Mouse (Mus musculus) liver, embryonic 11.5 days (tissue): ENCODE measurements around the gene 1700029I15Rik. TPM values are rescaled to one million over a fixed set of nuclear protein-coding genes. Genes with fewer than 3 reads are reported as not detected.

Experiments
- ATAC-seq: fragments of 200-750 bp; cut with Nextera tagmentation; replicated peaks from 2 replicates; pipeline ENCODE4 v1.8.0; 2017; ENCODE audit warnings: moderate number of reproducible peaks, mild to moderate bottlenecking, moderate TSS enrichment, moderate library complexity; ENCODE audit not compliant: low FRiP score
- DNase-seq: peaks from one replicate; pipeline ENCODE4 v3.0.0-alpha.2; 2017; ENCODE audit warnings: low spot score
- H3K27ac ChIP-seq: fragments of 300-500 bp; sonication (generic); 2 replicates; pipeline ENCODE4 v1.5.1; 2014; ENCODE audit warnings: mild to moderate bottlenecking, low read depth, low read length, control low read depth
- H3K27me3 ChIP-seq: fragments of 300-500 bp; sonication (generic); replicated peaks from 2 replicates; pipeline ENCODE4 v1.6.1; 2014; ENCODE audit warnings: low read length, mixed read lengths; ENCODE audit not compliant: control insufficient read depth, insufficient read depth
- H3K36me3 ChIP-seq: fragments of 300-500 bp; sonication (generic); 2 replicates; pipeline ENCODE4 v1.6.1; 2014; ENCODE audit warnings: mild to moderate bottlenecking, low read length, moderate library complexity, mixed read lengths; ENCODE audit not compliant: control insufficient read depth, insufficient read depth
- H3K4me1 ChIP-seq: fragments of 300-500 bp; sonication (generic); replicated peaks from 2 replicates; pipeline ENCODE4 v1.6.1; 2014; ENCODE audit warnings: low read length, mixed read lengths; ENCODE audit not compliant: control insufficient read depth, insufficient read depth
- H3K4me2 ChIP-seq: fragments of 300-500 bp; sonication (generic); 2 replicates; pipeline ENCODE4 v1.6.1; 2014; ENCODE audit warnings: mild to moderate bottlenecking, control low read depth, moderate library complexity
- H3K4me3 ChIP-seq: fragments of 300-500 bp; sonication (generic); 2 replicates; pipeline ENCODE4 v1.5.1; 2014; ENCODE audit warnings: low read depth, low read length, control low read depth
- H3K9ac ChIP-seq: fragments of 300-500 bp; sonication (generic); 2 replicates; pipeline ENCODE4 v1.6.1; 2014; ENCODE audit warnings: low read depth, low read length, control low read depth
- H3K9me3 ChIP-seq: fragments of 300-500 bp; sonication (generic); 2 replicates; pipeline ENCODE4 v1.6.1; 2016; ENCODE audit warnings: low read length, inconsistent platforms, mixed read lengths; ENCODE audit not compliant: control insufficient read depth
- WGBS: fragments of 180-500 bp; shearing (Covaris S2); extraction: QIAGEN DNeasy Blood & Tissue Kit; methylation state at CpG from one replicate; pipeline ENCODE4 v1.1.7; 2014; 5-methylcytosine and 5-hydroxymethylcytosine counted together
- polyA plus RNA-seq: library from polyadenylated mRNA; unstranded; fragments of >200 nt; fragmentation: Nextera tagmentation; extraction: Ambion mirVana; gene quantifications from 2 replicates; pipeline ENCODE4 v1.2.1, GENCODE M21; 2014

Gene 1700029I15Rik
- polyA plus RNA-seq, result 0.81 and 1.7 TPM in 2 replicates

- Histone ChIP-seq H3K4me2 (no peak within 1 kb of the TSS), H3K4me3 (no peak within 1 kb of the TSS), H3K27ac (no peak within 1 kb of the TSS), H3K9me3 (no peaks in the 10 kb centered on the region), H3K9ac (no peak within 1 kb of the TSS), H3K27me3 (peaks cover 7% of the 10 kb centered on the region), H3K4me1 (no peaks in the 10 kb centered on the region), H3K36me3 (peaks cover 23% of the 10 kb centered on the region)
- WGBS, result 81% methylated on average over 5 of the region's 5 CpGs
- DNase-seq (no peak), ATAC-seq (no peak)
Measured at GRCm38 (mm10) chr2:92381901-92382588, at the start of gene 1700029I15Rik. Gene 1700029I15Rik, plus strand, starts transcription at chr2:92382538.

- no peak for ATAC-seq
- Histone ChIP-seq H3K9ac (no peak overlapping the region), H3K27me3 (no peaks in the 10 kb centered on the region), H3K4me2 (no peak overlapping the region), H3K36me3 (0 out of 2 replicates have a peak, but pooled peaks cover 3% of the 10 kb centered on the region), H3K9me3 (no peaks in the 10 kb centered on the region), H3K4me3 (no peak overlapping the region), H3K4me1 (no peaks in the 10 kb centered on the region), H3K27ac (no peak overlapping the region)
- DNase-seq, result no peak
Measured at GRCm38 (mm10) chr2:92342418-92342817, 39.9 kb upstream of the 1700029I15Rik start.

GRCm38 (mm10) chr2:92347191-92347590 lies 35.1 kb upstream of the 1700029I15Rik start:
- WGBS, result 72% methylated on average over 2 of the region's 2 CpGs
- H3K4me1 ChIP-seq, result no peaks in the 10 kb centered on the region
- no peaks in the 10 kb centered on the region for H3K9me3 ChIP-seq
- no peak overlapping the region for H3K4me3 ChIP-seq
- H3K27me3 ChIP-seq, result no peaks in the 10 kb centered on the region
- DNase-seq, result no peak
- no peak for ATAC-seq
- no peak overlapping the region for H3K4me2 ChIP-seq
- H3K27ac ChIP-seq, result no peak overlapping the region
- H3K36me3 ChIP-seq, result peaks cover 8% of the 10 kb centered on the region; the same call in 1 of the 2 replicates
- H3K9ac ChIP-seq, result no peak overlapping the region

GRCm38 (mm10) chr2:92349589-92350425 lies 32.5 kb upstream of the 1700029I15Rik start:
- no peaks in the 10 kb centered on the region for H3K4me1 ChIP-seq
- no peak overlapping the region for H3K4me2 ChIP-seq
- H3K27me3 ChIP-seq, result no peaks in the 10 kb centered on the region
- H3K9me3 ChIP-seq, result no peaks in the 10 kb centered on the region
- DNase-seq, result no peak
- peaks cover 11% of the 10 kb centered on the region; the same call in 1 of the 2 replicates for H3K36me3 ChIP-seq
- WGBS, result 54% methylated on average over 6 of the region's 6 CpGs
- H3K9ac ChIP-seq, result no peak overlapping the region
- H3K4me3 ChIP-seq, result no peak overlapping the region
- no peak for ATAC-seq
- H3K27ac ChIP-seq, result no peak overlapping the region; the same call in 1 of the 2 replicates

- Histone ChIP-seq H3K9me3 (no peaks in the 10 kb centered on the region), H3K4me3 (no peak overlapping the region)
- WGBS, result 59% methylated on average over 5 of the region's 5 CpGs
Measured at GRCm38 (mm10) chr2:92350686-92351085, 31.7 kb upstream of the 1700029I15Rik start.

GRCm38 (mm10) chr2:92353402-92353801 lies 28.9 kb upstream of the 1700029I15Rik start:
- Histone ChIP-seq H3K4me1 (no peaks in the 10 kb centered on the region), H3K9me3 (no peaks in the 10 kb centered on the region), H3K4me2 (no peak overlapping the region), H3K9ac (no peak overlapping the region), H3K27me3 (no peaks in the 10 kb centered on the region), H3K36me3 (peaks cover 10% of the 10 kb centered on the region; the same call in 1 of the 2 replicates), H3K4me3 (no peak overlapping the region), H3K27ac (no peak overlapping the region)
- DNase-seq, result no peak
- 79% methylated on average over 5 of the region's 5 CpGs for WGBS
- ATAC-seq, result no peak

More at GRCm38 (mm10) chr2:92350686-92351085, 31.7 kb upstream of the 1700029I15Rik start:
- no peak for DNase-seq
- no peak for ATAC-seq
- H3K36me3 ChIP-seq, result peaks cover 8% of the 10 kb centered on the region; the same call in 1 of the 2 replicates
- no peak overlapping the region for H3K9ac ChIP-seq
- H3K27ac ChIP-seq, result no peak overlapping the region
- H3K4me1 ChIP-seq, result no peaks in the 10 kb centered on the region
- H3K4me2 ChIP-seq, result no peak overlapping the region
- no peaks in the 10 kb centered on the region for H3K27me3 ChIP-seq

GRCm38 (mm10) chr2:92354224-92354623 lies 28.1 kb upstream of the 1700029I15Rik start:
- Histone ChIP-seq H3K9me3 (no peaks in the 10 kb centered on the region), H3K9ac (no peak overlapping the region), H3K27me3 (no peaks in the 10 kb centered on the region), H3K36me3 (peaks cover 10% of the 10 kb centered on the region; the same call in 1 of the 2 replicates), H3K4me3 (no peak overlapping the region), H3K27ac (no peak overlapping the region; the same call in 1 of the 2 replicates), H3K4me2 (no peak overlapping the region), H3K4me1 (no peaks in the 10 kb centered on the region)
- ATAC-seq (no peak), DNase-seq (no peak)
- WGBS, result 63% methylated on average over 6 of the region's 6 CpGs

- Histone ChIP-seq H3K4me3 (no peak overlapping the region), H3K27ac (no peak overlapping the region), H3K36me3 (peaks cover 5% of the 10 kb centered on the region; the same call in 1 of the 2 replicates), H3K27me3 (no peaks in the 10 kb centered on the region), H3K9ac (no peak overlapping the region), H3K9me3 (no peaks in the 10 kb centered on the region), H3K4me2 (no peak overlapping the region), H3K4me1 (no peaks in the 10 kb centered on the region; the same call in 1 of the 2 replicates)
- DNase-seq, result no peak
- no peak for ATAC-seq
- WGBS, result 89% methylated on average over 2 of the region's 2 CpGs
Measured at GRCm38 (mm10) chr2:92359301-92359700, 23.0 kb upstream of the 1700029I15Rik start.
